Mouse (Mus musculus) A20 (cell line): ENCODE results near the gene Ulk4.

Experiments
- DNase-seq: peaks from one replicate; pipeline ENCODE4 v3.0.0-alpha.2; 2011; ENCODE audit warnings: low read depth, low spot score

Gene Ulk4

DNA sequence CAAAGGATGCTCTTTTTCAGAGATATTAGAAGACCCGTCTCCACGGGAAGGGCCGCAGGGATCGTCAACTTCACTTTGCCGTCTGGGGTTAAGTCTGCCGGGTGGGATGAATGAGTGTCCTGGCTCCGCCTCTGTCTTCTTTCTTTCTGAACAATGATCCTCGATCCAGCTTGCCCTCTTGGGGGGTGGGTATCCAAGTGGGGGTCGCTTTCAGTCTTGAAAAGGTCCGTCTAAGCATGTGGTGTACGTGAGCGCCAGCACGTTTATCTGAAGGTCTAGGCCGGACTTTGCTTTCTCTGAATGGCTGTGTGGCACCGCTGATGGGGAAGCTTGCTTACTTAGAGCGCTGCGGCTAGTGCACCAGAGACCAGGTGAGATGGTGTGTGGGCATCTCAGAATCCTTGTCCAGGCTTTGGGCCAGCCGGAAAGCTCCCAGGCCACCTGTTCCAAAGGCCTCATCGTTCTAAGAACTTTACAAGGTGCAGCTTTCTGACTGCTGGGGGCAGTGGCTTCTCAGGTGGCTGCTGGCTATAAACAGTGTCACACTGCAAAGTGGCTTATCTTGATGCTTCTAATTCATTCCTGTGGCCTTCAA lies 23.1 kb upstream of the Ulk4 start:
- no peak for DNase-seq

DNA sequence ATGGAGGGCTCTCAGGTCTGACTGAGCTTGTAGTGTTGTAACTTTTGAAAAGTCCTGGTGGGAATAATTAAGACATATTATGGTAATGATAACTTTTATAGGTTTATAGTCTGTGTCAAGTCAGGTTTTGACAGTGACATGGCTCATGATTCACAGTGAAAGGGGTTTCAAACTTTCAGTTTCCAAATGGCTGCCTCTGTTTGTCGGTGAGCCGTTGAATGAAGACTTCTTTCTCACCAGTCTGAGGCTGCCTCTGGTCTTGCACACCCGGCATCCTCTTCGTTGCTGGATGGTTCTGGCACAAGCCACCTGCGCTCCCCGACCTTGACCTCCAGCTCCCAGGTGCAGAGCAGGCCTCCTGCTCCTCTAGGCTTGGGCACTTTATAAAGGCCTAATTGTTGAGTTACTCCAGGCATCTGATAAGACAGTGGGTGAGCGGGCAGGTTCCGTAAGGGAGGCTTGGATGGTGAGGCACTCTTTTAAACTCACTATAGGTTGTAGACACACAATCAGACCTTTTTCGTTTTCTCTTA lies 22.3 kb upstream of the Ulk4 start:
- peak; percentile 72 for DNase-seq

DNA sequence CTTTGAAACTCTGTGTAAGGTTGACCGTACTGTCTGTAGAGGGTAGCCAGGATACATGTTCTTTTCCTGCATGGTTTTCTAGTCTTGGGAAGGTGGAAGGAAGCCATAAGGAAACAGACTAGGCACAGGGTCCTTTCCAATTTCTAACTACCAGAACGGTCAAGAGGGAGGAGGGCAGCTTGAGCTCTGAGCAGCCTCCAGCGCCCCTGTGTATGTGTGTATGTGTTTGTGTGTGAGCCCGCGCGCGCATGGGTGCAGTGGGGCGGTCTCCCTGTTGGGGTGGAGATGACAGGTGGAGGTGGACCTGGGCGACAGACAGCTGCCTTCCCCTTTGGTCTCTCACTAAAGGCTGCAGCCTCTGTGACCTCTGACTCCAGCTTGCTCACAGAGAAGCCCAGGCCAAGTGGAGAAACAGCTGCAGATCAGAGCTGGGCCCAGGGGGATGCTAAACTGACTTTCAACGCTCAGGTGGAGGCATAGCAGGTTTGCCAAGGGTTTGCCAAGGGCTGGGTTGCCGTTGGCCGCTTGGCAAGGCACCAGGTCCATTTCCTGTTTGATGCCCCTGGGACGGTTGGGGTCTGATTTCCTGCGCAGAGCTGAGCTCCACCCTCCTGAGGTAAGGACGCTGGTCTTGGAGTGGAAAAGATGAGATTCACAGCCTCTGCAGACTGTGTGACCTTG lies 21.6 kb upstream of the Ulk4 start:
- DNase-seq: peak; percentile 73

DNA sequence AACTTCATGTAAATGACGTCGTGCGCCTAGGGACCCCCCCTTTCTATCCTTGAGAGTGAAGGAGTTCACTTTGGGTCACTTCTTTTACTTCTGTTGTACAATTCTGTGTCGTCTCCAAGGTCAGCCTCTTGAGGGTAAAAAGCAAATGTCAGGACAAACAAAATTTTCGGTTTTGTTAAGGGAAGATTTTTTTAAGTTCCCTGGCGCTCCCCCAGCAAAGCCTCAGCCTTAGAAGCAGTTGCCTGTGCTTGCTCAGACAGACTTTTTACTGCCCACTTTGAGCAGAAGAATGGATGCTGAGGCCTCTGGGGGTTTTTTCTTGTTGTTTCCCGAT lies 21.0 kb upstream of the Ulk4 start:
- DNase-seq: no peak

DNA sequence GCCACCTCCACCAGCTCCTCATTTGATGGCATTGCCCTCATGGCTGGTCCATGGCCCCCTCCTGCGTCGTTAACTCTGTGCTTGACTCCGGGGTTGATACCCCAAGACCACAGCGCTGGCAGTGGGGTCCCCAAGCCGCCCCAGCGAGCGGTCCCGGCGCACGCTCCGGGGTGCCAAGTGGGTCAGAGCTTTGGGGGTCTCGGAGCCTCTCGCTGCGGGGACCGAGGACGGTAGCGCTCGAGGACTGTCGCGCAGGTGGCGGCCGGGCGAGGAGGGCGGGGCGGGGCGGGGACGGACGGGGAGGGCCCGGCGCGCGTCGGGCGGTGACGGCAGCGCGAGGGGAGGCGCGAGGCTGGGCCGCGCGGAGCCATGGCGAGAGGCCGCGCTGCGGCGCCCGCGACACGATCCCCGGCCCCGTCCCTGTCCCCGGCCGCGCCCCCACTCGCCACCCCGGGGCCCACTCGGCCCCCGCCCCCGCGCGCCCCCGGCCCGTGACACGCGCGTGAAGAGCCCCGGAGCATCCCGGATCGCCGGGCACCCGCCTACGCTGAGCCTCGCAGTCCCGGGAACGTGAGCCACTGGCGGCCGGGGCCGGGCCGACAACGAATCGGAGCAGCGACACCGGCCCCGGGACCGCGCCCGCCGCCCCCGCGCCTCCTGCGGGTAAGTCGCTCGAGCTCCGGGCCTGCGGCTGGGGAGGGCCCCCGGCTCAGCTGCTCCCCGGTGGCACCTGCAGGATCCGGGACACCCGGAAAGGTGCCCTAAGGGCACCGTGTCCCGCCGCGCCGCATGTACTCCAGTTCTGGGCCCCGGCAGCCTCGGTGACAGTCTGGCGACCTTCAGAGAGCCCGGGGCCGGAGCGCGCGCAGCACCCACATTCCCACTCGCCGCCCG lies 20.4 kb upstream of the Ulk4 start, which contains the start of gene Trak1:
Trak1 (plus strand) TSS at position 332 of the 894 bp plus-strand sequence.
- DNase-seq: peak; percentile 80

DNA sequence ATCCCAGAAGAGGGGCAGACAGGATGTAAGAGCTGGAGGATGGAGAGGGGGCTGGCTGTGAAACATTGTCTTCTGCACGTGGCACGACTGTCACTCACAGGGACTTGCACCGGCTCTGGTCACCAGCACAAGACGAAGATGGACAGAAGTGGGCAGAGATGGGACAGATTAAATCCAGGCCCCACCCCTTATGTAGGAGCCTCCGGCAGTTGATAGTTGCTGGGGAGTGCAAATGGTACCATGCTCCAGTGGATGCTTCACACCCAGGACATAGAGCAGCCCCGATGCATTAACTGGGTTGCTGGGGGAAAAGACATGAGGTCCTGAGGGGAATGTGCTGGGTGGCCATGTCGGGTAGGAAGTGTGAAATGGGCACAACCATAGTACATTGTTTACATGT lies 18.2 kb upstream of the Ulk4 start:
- no peak for DNase-seq

DNA sequence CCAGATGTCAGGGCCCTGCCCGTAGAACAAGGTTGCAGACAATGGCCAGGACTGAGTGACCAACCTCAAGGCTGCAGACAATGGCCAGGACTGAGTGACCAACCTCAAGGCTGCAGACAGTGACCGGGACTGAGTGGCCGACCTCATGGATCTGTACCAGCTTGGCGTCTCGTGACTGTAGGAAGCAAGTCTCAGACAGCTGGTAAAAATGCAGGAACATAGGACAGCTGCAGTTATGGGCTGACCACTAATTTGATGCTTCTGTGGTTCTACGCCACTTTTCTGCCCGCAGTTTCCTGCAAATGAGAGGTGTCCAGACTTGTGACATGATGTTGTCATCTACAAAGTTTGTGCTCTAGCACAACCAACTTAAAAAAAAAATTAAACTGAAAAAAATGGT lies 16.2 kb upstream of the Ulk4 start:
- DNase-seq: no peak

DNA sequence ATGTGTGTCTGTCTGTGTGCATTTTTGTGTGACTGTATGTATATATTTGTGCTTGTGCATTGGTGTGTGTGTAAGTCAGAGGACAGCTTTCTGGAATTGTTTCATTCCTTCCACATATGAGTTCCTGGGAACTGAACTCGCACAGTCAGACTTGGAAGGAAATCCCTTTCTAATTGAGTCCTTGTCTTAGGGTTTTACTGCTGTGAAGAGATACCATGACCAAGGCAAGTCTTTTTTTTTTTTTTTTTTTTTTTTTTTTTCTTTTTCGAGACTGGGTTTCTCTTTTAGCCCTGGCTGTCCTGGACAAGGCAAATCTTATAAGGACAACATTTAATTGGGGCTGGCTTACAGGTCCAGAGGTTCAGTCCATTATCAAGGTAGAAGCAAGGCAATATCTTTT lies 14.3 kb upstream of the Ulk4 start:
- no peak for DNase-seq

DNA sequence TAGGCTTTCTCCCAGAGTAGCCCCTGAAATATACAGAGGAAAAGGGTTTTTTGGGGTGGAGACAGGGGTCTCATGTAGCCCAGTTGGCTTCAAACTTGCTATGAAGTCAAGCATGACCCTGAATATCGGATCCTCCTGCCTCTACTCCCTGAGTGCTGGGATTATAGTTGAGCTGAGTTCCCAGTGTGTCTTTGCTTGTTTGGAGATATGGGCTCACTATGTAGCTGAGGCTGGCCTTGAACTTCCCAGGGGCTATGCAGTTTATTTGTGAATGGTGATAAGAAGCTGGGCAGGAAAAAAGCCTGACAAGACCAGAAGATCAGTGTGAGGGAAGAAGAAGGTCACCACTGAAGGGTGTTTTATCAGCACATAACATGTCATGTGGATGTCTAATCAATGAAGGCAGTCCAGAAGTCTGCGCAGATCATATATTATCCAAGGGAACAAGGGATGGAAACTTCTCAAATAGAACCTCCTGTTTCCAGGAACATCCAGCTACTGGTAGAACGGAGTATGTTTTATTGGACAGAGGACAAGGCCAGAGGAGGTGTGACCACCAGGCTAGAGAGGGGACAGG lies 9.4 kb upstream of the Ulk4 start:
- no peak for DNase-seq

DNA sequence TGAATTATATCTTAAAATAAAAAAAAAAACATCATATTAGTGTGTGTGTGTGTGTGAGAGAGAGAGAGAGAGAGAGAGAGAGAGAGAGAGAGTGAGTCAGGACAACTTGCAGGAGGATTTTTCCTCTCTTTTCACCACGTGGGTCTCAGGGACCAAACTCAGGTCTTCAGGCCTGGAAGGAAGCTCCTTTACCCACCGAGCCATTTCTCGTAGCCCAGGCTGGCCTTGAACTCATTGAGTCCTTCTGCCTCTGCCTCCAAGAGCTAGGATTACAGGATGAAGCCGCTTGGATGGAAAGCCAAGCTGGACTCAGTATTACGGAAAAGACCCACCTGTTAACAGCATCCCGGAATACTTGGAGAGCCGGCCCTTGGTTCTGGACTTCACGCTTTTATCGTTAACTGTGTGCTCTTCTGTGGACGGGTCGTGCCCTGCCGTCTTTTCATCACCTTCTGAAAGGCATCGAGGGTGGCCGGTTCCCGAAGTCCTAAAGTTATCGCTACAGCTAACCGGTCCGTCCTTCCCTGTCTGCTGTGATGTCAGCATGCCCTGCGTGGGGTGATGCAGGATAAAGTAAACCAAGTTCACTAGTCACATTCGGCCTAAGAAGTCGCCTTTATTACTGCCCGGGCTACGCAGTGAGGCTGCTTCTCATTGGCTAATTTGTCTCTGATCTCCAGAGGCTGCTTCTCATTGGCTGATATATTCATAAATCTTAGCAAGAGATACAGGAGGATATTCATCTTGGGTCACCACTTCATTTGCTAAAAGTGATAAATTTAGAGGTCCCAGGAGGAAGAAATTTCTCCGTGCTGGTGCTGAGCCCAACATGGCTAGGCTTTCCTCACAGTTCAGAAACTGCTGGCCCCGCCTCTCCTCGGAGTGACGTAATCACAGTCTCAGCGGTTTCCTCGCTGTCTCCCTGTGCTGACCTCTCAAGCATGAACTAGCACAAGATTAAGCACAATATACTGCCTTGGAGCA lies 8.6 kb upstream of the Ulk4 start:
- DNase-seq: peak; percentile 92

DNA sequence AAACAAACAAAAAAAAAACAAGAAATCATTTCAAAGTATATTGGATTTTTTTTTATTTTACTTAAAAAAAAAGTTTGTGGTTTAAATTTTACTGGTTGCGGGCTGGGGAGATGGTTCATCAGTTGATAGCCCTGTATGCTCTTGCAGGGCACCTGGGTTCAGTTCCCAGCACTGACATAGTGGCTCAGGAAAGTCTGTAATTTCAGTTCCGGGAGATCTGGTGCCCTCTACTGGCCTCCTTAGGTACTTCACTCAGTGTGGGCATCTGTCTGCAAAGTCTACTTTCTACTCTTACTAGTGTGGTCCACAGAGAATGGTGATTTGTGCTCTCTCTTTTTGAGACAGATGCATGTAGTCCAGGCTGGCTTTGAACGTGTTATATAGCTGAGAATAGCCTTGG lies 7.4 kb upstream of the Ulk4 start:
- peak; percentile 87 for DNase-seq

DNA sequence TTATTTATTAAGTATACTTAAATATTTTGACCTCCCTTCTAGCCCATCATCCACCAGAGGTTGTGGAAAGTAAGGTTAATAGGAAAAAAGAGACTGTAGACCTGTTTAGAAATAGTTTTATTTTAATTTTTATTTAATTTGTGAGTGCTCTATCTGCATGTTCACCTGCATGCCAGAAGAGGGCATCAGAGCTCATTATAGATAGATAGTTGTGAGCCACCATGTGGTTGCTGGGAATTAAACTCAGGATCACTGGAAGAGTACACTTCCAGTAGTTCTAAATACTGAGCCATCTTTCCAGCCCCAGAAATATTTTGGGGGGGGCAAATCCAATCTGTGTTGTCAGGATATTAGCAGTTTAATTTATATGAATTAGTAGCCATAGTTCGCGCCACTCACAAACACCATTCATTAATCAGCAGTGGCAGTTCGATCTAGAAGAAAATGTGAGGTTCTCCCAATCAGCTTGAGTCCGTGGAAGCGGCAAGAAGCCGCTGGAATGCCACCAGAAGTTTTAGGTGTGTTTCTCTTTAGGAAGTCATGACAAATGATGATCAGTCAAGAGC lies 6.7 kb upstream of the Ulk4 start:
- peak; percentile 37 for DNase-seq

DNA sequence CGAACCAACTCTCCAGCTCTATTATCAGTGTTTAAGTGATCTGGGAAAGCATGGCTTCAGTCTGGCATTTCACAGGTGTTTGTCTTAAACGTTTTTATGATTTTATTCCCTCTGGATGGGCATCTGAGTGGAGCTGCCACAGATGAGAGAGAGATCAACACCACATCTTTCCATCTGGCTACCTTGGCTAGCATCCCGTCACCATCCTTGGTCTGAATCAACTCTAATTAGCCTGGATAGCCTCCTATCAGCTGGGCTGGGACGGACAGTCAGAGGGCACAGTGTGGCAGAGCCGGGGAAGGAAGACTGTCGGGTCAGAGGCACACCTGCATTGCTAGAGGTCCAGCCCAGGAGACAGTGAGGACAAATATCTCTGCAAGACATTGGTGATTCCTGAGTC lies 4.9 kb upstream of the Ulk4 start:
- DNase-seq: no peak

DNA sequence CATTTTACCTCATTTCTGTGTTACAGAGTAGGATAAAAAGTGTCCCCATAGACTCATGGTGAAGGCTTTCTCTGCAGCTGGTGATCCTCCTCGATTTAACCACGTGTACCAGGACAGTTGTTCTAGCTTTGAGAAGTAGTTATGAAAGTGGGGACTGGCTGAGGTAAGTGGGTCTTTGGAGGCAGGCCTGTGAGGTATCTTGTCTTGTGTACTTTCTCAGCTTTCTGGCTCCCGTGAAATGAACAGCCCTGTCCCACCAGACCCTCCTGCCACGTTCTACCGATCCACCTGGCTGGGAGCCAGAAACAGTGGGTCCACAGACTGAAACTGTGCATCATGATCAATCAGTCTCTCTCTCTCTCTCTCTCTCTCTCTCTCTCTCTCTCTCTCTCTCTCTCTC lies 2.2 kb upstream of the Ulk4 start:
- DNase-seq: no peak

DNA sequence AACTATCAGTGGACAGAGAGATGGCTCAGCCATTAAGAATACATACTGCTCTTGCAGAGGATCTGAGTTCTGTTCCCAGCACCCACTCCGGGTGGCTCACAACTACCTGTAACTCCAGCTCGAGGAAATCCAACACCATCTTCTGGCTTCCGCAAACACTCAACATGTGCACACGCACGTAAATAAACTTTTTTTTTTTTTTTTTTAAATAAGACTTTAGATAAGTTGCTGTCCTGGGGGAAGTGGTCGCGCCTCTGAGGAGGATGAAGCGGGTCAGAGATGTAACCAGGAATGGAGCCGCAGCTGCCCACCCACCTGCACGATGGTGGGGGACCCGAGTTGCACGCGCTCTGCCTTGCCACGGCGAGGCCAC lies 266 bp downstream of the Ulk4 start:
- no peak for DNase-seq

DNA sequence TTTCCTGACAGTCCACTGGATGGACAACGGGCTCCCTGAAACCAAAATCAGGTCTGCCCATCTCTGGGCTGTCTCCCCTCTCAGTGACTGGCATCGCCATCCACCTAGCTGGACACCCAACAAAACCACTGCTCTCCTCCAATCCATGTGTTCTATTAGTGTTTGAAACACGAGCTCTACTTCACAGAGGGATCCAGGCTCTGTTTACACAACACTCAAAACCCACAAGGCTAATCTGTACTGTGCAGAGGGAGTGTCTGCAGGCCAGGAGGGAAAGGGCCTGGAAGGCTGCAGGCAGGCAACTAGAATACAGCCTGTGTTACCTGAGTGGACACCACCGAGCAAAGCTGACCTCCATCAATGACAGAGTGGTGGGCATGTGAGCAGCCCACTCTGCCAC lies 5.4 kb downstream of the Ulk4 start:
- no peak for DNase-seq

DNA sequence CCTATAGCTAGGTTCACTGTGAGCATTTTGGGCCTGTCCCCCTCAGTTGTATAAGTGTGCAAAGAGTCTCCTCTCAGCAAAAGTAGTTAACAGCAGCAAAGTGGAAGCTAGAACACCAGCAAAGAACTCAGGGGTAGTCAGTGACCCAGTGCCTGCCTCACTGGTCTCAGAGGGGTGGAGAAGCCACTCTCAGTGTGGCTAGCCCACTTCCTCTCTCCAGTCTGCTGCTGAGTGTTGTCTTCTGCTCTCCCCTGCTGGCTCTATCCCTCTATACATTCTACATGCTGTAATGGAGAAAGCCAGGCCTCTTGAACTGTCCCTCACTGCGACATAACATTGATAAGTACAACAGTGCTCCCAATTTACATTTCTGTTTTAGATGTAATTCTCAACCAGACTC lies 5.8 kb downstream of the Ulk4 start:
- DNase-seq: no peak

DNA sequence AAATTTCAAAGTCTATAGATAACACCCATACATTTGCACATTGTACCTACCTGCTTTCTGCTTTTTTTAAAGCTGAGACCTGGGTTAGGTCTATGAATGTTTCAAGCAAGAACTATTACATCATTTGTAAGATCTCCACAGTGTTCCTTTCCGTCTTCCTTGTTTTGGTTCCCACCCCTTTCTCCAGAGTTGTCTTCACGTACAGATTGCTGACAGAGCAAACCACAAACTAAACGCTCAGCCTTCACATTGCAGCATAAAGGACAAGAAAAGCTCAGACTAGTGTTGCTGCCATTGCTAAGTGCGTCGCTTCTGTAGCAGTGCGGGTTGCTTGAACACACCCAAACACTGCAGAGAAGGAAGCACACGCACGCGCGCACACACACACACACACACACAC lies 11.7 kb downstream of the Ulk4 start:
- no peak for DNase-seq

DNA sequence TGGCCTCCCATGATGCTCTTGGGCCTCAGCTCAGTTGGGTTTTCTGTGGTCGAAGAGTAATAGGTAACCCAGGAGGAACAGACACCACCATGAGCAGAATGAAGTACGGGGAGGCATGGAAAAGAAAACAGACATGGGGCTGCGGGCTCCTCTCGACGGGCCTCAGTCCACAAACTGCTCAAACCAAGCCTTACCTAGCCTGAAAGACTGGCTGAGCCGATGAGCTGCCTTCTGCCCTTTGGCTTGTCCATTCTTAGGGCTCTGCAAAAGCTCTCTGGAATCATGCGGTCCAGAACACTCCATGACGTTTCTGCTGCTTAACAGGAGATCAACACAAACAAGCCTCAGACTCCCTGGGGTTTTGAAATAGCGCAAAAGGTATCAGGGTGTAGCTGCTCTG lies 19.9 kb downstream of the Ulk4 start:
- DNase-seq: no peak

DNA sequence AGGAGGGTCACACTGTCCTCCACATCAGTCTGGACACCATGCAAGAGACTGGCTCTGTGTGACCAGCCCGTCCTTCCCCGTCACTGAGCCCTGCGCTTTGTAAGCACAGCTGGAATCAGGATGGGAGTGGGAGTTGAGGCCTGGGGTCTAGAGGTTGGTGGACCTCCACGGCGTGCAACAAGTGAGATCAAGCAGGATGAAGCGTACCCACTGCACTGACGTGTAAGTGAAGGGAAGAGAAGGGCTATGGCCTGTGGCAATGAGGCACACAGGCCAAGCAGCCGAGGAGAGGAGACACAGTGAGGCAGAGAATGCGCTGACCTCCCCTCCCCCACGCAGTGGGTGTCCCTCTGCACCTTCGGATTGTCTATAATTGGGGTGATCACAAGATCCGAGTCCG lies 22.2 kb downstream of the Ulk4 start:
- no peak for DNase-seq

DNA sequence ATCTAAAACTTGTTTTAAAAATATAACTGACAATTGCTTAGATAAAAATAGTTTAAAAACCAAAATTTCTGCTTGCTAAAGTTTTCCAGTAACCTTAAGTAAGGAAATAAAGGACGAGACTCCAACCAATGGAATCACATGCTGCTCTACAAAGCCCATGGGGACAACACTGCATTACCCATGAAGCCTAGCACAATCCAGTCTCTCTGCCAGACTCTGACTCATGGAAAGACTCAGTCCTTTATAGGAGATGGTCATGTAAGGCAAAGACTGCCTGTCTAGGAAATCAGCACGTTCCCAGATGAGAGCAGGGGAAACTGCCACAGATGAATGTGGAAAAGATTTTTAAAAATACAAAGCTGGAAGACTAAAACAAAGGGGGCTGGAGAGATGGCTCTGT lies 23.0 kb downstream of the Ulk4 start:
- no peak for DNase-seq
